Mouse (Mus musculus): ENCODE measurements around the gene Wipi1. TPM values are rescaled to one million over a fixed set of nuclear protein-coding genes. Genes with fewer than 3 reads are reported as not detected.

Wipi1 gene
- total RNA-seq, 2 experiments from 2014 or later, result 57.7 to 78.8 TPM

DNA sequence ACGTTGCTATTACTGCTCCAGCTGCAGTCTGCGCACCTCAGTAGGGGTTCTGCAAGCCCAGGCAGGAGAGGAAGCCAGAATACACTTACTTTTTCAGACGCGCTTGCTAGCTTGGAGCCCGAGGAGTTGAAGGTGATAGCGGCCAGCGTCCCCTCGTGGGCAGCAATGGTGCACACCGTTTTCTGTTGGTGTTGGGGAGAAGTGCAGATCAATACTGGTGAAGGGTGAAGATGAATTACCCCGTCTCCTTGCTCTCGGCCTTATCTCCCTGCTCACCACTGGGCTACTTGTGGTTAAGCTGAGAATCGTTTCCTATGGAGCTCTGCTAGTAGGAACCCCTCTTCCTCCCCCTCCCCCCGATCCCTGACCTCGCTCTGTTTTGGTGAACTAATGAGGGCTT, 27.8 kb downstream of the Wipi1 start:
- DNase-seq (ENCODE audit: low spot score), result no peak

DNA sequence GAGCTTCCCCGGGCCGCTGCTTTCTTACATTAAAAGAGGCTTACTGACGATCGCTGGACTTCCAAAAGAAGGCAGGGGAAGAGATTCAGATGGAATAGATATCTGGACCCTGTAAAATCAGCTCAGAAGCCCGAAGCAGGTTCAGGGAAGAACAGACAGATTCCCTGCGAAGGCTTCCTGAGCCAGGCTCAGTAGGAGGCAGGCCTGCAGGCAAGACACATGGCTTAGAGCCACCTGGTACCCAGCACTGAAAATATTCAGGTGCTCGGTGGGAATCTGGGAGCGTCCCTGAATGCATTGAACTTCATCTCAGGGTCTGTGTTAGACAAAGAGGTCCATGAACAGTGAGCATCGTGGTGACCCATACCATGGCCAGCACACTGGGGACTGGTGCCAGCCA, 31.8 kb downstream of the Wipi1 start:
- DNase-seq (ENCODE audit: low spot score), result no peak

DNA sequence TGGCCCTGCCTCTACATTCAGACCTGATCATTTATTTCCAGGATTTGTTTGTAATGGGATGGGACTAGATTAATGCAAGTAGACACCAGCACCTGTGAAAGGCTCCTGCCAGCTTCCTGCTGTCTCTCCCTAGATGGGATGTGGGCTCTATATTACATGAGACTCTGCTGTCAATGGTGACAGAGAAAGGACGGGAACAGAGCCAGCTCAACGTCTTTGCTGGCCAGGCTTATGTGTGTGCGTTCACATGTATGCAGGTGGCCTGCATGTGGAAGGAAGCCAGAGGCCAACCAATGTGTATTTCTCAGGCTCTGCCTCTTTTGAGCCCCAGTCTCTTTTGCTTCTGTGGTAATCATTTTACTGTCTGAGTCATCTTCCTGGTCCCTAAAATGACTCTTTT, 33.2 kb downstream of the Wipi1 start:
- no peak for DNase-seq (ENCODE audit: low spot score)

GRCm38 (mm10) chr11:109575832-109576231, 35.9 kb downstream of the Wipi1 start:
- DNase-seq (ENCODE audit: low spot score), result no peak

- DNase-seq (ENCODE audit: low spot score), result no peak
Measured at GRCm38 (mm10) chr11:109574604-109575003, 37.2 kb downstream of the Wipi1 start.

DNA sequence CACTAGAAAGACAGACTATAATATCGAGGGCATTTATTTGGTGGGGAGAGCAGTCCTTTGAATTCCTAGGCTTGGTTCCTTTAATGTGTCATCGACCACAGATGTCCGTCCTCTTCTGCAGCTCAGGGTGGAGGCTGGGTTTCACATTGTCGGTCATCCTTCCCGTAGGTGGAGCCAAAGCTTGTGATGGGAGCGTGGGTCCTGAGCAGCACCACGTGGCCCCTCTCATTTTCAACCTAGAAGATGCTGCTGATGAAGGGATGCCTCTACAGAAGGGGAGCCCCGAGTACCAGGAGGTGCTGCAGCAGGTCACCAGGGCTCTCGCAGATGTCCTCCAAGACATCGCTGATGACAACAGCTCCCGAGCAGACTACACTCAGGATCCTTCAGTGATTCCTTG, 39.7 kb downstream of the Wipi1 start:
- DNase-seq (ENCODE audit: low spot score), result no peak

DNA sequence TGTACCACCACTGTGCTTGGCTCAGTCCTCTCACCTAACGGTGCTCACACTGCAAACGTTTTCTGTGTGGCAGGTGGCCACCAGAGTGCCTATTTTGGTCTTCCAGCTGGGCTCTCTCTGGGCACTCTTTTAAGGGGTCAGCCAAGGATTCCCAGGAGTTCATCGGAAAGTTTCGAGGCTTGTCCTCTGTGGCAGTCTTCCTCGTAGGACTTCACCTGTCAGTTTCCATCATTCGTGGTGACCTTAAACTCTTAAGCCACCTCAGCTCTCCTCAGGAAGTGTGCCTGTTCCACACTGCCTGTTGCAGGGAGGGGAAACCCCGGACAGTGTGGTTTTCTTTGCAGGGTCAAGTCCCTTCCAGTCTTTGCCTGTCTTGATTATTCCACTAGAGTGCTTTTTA, 42.0 kb downstream of the Wipi1 start:
- peak; percentile 65 for DNase-seq (ENCODE audit: low spot score)

- no peak for DNase-seq (ENCODE audit: low spot score)
Measured at GRCm38 (mm10) chr11:109569007-109569618, 42.7 kb downstream of the Wipi1 start.

DNA sequence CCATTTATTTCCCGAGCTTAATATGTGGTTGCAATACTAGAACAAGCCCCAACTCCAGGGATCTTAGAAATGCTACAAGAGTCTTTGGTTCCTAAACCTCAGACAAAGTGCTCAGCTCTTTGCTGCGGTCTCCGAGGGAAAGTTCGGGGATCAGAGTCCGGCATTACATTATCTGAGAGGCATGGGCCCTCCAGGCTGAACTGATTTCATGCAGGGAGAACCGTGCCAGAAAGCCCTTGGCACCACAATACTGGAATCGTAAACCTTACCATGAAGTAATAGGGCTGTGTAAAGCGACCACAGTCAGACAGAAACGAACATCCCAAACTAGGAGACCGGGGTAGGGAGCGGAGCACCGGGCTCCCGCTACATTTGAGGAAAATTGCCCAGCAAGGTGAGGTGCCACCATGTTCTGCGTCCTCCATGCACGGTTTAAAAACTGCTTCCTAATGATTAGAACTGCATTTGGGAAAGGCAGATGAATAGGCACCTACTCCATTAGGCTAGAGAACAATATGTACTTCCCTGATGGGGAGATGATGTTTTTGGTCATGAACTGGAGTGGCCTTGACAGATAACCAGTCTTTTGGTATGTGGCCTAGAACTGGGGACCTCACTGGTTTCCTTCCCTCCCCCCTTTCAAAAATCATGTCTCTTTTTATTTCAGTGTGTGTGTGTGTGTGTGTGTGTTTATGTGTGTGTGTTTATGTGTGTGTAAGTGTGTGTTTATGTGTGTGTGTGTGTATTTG, 47.1 kb downstream of the Wipi1 start:
- peak; percentile 15 for DNase-seq (ENCODE audit: low spot score)

DNA sequence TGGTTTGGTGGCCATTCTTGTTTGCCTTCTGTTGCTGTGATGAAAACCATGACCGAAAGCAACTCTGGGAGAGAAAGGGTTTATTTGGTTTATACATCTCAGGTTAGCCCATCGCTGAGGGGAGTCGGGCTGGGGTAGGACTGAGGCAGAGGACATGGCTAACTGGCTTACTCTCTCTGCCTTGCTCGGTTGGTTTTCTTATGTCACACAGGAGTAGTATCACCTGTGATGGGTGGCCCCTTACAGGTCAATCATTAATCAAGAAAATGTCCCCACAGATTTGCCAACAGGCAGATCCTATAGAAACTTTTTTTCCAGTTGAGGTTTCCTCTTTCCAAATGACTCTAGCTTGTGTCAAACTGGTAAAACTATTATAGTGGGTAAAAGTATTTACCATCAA, 48.1 kb downstream of the Wipi1 start:
- no peak for DNase-seq (ENCODE audit: low spot score)

DNA sequence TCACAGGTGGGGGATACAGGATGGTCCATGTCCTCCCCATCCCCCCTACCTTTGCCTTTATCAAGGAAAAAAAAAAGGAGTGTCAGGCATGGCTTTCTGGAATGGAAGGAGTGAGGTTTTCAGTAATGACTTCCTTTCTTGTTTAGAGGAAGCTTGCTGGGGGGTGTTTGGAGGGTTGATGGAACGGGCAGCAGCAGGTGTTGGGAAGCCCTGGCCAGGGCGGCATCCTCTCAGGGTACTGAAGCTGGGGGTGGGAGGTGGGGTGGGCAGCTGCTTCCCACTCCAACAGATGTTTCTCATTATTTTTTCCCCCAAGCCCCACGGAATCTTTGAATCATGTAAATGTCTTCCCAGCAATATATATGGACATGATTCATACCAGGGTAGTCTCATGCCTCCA, 50.3 kb downstream of the Wipi1 start:
- DNase-seq (ENCODE audit: low spot score), result no peak

- peak; percentile 6 for DNase-seq (ENCODE audit: low spot score)
Measured at GRCm38 (mm10) chr11:109560793-109561257, 50.9 kb downstream of the Wipi1 start.

GRCm38 (mm10) chr11:109559241-109559640, 52.5 kb downstream of the Wipi1 start:
- DNase-seq (ENCODE audit: low spot score), result no peak

DNA sequence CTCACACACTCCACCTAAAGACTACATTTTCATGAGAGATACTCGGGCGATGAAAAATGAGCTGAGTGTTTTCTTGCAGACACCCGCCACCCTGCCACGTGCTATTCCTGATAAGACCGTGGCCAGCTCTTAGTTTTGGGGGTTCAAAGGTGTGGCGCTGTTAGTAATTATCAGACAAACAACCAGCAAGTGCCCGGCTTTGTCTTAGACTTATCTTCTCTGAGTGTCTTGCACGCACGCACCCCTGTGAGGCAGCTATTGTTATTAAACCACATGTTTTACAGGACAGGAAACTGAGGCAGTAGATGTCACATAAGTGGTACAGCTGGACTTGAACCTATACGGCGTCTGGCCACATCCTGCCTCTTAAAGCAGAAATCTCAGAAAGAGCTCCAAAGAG, 54.3 kb downstream of the Wipi1 start:
- DNase-seq (ENCODE audit: low spot score), result no peak

DNA sequence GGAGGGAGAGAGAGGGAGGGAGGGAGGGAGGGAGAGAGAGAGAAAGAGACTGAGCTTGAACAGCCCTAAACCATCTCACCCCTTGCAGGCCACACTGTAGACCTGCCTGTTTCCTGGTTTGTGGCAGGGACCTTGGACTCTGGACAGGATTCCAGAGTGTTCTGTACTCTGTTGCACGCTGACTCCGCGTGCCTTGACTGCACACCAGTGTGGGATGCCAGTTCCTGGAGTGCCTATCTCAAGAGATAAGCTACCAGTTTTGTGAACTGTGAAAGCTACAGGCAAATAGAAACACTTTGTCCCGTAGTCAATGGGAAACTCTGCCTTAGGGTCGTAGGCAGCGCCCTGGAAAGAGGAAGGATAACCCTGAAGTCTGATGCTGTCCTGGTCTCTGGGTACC, 55.6 kb downstream of the Wipi1 start:
- DNase-seq (ENCODE audit: low spot score), result no peak

DNA sequence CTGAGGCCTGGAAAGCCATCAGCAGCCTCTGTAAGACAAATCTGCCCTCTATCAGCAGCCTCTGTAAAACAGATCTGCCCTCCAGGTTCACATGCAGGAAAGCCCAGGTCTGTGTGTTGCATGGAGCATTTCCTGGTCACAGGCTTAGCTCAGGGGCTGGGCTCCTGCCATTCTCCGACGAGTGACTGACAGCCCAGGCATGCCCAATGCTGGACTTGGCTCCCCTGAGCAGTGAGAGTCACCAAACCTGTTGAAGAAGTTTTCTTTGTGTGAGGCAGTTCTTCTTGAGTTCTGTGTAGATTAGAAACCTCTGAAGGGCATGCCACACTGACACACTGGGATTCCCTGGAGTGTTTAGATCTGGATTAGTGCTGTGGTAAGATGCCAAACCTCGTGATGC, 57.3 kb downstream of the Wipi1 start:
- no peak for DNase-seq (ENCODE audit: low spot score)

- DNase-seq (ENCODE audit: low spot score), result no peak
Measured at GRCm38 (mm10) chr11:109553921-109554320, 57.8 kb downstream of the Wipi1 start.

GRCm38 (mm10) chr11:109549599-109550290, 62.0 kb downstream of the Wipi1 start:
- no peak for DNase-seq (ENCODE audit: low spot score)

DNA sequence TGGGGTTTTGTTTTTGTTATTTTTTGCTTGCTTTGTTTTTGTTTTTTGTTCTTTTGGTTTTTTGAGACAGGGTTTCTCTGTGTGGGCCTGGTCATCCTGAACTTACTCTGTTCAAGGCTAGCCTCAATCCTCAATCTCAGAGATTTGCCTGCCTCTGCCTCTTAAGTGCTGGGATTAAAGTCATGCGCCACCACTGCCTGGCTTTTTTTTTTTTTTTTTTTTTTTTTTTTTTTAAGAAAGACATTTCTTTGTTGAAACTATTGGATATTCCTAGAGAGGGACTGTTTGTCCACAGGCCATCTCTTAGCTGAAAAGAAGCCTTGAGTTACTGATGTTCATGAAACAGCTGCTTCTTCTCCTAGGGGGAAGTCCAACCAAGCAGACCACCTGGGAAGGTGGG, 64.1 kb downstream of the Wipi1 start:
- DNase-seq (ENCODE audit: low spot score), result no peak

- DNase-seq (ENCODE audit: low spot score), result no peak
Measured at GRCm38 (mm10) chr11:109546305-109547001, 65.3 kb downstream of the Wipi1 start.

- no peak for DNase-seq (ENCODE audit: low spot score)
Measured at GRCm38 (mm10) chr11:109545700-109546143, 66.0 kb downstream of the Wipi1 start.

GRCm38 (mm10) chr11:109545265-109545664, 66.5 kb downstream of the Wipi1 start:
- DNase-seq (ENCODE audit: low spot score), result no peak
